Mouse (Mus musculus): ENCODE measurements around the gene Fhad1.
"Not testable (repeated sequence)": the region's sequence is repeated elsewhere in the genome, so short reads cannot be mapped to it uniquely, and the experiment has no call there.

Gene Fhad1

GRCm38 (mm10) chr4:142014659-142015608 lies at the start of gene Fhad1:
Fhad1 (minus strand) TSS chr4:142015082.
- peak; percentile 54 for DNase-seq (ENCODE audit: low read depth)

- DNase-seq (ENCODE audit: low read depth) = no peak
Observed at GRCm38 (mm10) chr4:142063057-142063534, 48.2 kb upstream of the Fhad1 start.

- no peak for DNase-seq (ENCODE audit: low read depth)
Observed at GRCm38 (mm10) chr4:142061485-142062240, 46.8 kb upstream of the Fhad1 start.

DNA sequence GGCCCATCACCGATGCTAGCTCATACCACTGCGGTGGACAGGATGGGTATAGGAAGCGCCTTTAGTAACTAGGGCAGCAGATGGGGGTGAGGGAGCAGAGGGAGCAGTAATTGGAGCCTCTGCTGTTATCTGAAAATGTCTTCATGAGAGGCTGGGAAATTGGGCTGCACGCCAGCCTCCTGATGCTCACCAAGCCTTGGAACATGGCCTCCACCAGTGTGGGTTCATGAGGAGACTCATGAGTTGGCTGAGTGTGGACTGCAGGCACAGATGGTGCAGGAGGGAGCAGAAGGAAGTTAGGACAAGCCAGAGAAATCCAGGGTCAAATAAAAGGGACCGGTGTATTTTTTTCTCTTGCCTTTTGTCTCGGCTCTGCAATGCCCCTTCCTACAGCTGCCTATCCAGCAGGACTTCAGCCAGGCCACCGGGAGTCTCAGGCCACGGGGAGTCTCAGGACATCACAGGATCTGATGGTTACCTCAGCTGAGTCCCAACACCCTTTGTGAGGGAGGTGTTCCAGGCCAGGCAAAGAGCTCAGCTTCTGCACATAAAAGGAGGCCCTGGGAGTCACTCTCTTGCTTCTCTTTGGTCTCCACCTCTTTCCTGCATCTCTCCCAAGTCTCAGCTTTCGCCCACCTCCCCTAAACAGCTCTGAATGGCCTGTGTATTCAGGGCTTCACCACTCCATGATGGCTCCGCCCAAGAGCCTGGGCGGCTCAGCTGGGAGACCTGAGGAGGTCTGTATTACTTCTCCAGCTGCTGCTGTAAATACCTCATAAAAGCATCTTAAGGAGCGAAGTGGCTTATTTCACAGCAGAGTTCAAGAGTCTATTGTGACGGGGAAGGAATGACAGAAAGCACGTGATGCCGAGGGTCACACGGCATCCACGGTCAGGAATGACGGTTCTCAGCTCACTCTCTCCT lies 45.8 kb upstream of the Fhad1 start:
- DNase-seq (ENCODE audit: low read depth) = no peak

DNA sequence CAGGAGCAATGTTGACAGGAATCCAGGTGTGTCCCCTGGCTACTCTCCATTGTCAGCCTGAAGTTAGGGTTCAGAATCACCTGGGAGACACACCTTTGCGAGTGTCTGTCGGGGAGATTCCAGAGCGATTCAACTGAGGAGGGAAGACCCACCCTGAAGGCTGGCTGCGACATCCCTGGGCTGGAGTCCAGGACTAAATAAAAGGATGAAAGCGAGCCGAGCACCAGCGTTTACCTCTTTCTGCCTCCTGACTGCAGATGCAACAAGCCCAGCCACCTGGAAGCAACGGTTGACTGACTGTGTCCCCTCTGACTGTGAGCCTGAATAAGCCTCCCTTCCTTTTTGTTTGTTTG lies 44.9 kb upstream of the Fhad1 start:
- no peak for DNase-seq (ENCODE audit: low read depth)

- DNase-seq (ENCODE audit: low read depth) = no peak
Observed at GRCm38 (mm10) chr4:142059113-142059840, 44.4 kb upstream of the Fhad1 start.

- no peak for DNase-seq (ENCODE audit: low read depth)
Observed at GRCm38 (mm10) chr4:142057529-142058216, 42.8 kb upstream of the Fhad1 start.

- no peak for DNase-seq (ENCODE audit: low read depth)
Observed at GRCm38 (mm10) chr4:142055600-142055999, 40.7 kb upstream of the Fhad1 start.

- no peak for DNase-seq (ENCODE audit: low read depth)
Observed at GRCm38 (mm10) chr4:142054580-142054979, 39.7 kb upstream of the Fhad1 start.

DNA sequence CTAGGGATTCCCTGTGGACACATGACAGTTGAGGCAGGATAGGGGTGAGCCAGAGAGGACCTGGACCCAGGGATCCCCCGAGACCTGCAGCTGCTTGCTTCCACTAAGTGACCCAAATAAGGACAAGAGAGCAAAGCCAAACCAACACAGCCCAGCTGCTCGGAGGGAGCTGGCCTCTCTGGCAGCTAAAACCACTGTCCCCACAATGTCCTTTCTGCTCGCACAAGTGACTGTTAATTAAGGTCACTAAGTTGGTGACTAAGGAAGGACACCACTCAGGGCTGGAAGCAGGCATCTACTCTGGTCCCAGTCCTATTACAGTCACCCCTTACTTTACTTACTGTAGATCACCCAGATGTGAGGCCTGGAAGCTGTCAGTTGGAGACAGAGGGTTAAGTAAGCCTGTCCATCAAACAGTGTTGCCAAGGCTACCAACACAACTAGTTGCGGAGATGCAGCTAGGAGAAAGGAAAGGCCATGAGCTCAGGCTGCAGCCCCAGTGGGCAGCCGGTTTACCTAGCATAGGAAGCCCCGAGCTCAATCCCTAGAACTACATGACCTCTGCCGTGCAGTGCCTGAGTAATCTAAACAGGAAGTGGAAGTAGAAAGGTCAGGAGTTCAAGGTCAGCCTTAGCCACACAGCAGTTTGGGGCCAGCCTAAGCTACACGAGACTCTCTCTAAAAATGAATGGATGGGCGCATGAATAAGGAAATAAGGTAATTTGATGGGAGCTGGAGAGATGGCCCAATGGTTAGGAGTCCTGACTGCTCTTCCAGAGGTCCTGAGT lies 39.0 kb upstream of the Fhad1 start:
- no peak for DNase-seq (ENCODE audit: low read depth)

DNA sequence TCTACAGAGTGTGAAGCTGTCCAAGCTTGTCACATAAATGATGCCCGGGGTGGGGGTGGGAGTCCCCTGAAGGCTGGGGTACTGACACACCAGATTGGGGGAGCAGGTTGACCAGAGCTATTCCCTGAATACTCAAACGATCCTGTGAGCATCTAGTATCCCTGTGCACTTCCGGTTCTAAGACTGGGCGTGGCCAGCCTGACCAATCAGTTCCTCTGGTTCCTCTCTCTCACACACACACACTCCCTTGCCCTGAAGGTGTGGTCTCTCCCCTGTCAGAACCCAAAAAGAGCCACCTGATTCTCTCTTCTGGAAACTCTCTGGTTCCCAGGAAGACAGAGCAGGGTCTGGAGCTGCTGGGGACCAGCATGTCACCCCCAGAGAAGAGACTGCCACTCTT lies 38.4 kb upstream of the Fhad1 start:
- no peak for DNase-seq (ENCODE audit: low read depth)

- DNase-seq (ENCODE audit: low read depth) = no peak
Observed at GRCm38 (mm10) chr4:142052391-142053132, 37.7 kb upstream of the Fhad1 start.

- DNase-seq (ENCODE audit: low read depth) = not testable (repeated sequence)
Observed at GRCm38 (mm10) chr4:142051883-142052282, 37.0 kb upstream of the Fhad1 start.

DNA sequence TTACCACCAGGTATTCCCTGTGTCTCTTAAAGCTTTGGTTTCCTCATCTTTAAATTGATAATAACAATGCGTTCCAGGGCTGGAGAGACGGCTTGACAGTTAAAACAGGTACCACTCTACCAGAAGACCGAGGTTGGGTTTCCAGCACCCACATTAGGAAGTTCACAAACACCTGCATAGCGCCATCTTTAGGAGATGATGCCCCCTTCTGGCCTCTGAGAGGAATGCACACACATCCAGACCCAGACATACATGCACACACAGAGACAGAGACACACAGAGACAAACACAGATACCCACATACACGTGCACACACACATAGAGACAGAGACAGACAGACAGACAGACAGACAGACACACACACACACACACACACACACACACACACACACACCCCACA lies 35.1 kb upstream of the Fhad1 start:
- DNase-seq (ENCODE audit: low read depth) = no peak

DNA sequence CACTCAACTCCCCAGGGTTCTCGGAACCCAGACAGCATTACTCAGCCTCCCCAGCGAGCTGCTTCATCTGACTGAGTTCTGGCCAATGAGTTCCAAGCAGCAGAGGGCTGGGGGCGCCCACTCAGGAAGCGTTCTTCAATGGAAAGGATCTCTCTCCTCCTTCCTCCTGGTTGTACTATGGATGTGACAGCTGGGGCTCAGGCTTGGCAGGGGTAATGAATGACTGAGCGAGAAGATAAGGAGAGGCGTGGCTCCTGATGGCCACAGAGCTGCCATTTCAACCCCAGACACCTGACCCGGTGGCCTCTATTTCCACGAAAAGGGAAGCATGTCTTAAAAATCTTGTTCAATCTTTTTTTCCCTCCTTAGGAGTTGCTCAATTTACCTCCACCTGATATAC lies 33.5 kb upstream of the Fhad1 start:
- DNase-seq (ENCODE audit: low read depth) = no peak

DNA sequence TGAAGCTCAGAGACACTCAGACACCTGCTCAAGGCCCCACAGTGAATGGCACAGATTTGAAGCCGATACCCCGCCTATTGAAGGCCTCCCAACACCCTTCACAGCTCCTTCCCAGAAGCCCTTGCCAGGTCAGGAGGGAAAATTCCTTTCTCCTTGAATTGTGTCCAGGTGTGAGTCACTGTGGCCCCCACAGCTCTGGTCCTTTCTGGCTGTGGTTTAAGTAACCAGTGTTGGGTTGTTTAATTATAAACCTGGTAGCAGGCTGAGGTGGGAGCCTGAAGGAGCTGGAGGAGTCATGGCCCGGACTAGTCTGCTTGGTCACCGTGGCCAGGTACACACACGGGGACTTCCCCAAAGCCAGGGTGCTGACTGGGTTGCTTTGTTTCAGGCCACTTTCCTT lies 32.1 kb upstream of the Fhad1 start:
- DNase-seq (ENCODE audit: low read depth) = no peak

DNA sequence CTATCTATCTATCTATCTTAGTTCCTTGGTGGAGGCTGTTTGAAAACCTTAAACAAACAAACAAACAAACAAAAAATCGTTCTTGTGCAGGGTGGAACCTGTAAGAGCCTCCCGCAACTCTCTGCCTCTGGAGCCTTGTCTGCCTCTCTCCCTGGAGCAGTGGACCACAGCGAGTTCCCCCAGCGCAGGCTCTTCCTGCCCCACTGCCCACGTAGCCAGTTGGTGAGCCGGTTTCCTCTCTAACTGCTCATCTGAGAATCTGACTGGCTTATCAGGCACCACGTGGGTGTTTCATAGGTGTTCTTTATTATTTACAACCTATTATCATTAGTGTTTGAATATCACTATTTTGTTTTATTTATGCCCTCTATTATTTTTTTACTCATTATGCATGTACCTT lies 31.6 kb upstream of the Fhad1 start:
- DNase-seq (ENCODE audit: low read depth) = no peak

- no peak for DNase-seq (ENCODE audit: low read depth)
Observed at GRCm38 (mm10) chr4:142045595-142046163, 30.8 kb upstream of the Fhad1 start.

GRCm38 (mm10) chr4:142044452-142044851 lies 29.6 kb upstream of the Fhad1 start:
- DNase-seq (ENCODE audit: low read depth) = no peak
